Mouse (Mus musculus) c-Kit-positive CD71-positive TER-119-negative erythroid progenitor cells, embryonic 14.5 days (primary cell): ENCODE data around the gene Slc5a11.

Source experiments
- DNase-seq: peaks from one replicate; pipeline ENCODE4 v3.0.0-alpha.2; 2013; ENCODE audit warnings: low read depth

Gene Slc5a11

DNA sequence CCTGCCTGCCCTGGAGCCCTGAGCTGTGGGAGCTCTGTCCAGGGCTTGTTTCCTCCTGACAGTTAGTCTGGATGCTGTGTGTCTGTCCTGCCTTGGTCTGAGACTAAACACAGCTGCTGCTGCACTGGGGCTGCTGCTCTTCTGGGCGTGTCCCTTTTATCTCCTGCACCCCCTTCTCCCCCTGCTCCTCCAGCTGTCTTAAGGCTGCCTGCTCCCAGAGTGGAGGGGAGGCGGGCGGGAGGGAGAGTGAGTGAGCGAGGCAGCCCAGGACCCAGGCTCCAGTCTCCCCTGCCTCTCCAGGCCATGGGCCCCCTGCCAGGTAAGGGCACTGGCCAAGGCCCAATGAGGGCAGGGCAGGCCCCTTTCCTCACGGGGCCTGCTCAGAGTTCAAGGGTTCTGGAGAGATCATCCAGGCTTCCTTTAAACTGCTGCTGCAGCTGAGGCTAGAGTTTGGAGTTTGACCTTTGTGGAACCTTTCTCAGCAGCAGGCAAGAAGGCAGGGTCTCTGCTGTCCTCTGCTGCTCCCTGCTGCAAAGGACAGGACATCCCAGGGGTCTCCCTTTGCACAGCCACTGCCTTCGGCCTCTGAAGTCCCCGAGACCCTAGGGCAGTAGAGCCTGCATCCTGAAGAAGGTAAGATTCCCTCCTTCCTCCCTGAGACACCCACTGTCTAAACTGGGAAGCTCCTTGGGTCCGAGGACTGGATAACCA, at the start of gene Slc5a11:
Gene Slc5a11, plus strand, starts transcription at position 416 of the 711 bp plus-strand sequence.
- no peak for DNase-seq

- no peak for DNase-seq
Observed at GRCm38 (mm10) chr7:123167436-123167835, 47.1 kb upstream of the Slc5a11 start.

DNA sequence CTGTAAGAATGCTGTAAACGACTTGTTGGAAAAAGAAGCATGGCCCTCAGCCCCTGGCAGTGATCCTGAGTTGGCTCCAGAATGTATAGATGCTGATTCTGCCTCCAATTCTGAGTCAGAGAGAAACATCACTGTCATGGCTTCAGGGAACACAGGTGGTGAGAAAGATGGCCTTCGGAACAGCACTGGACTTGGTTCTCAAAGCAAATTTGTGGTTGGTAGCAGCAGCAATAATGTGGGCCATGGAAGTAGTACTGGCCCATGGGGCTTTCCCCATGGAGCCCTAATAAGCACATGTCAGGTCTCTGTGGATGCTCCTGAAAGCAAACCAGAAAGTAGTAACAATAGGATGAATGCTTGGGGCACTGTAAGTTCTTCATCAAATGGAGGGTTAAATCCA, 45.0 kb upstream of the Slc5a11 start:
- no peak for DNase-seq

DNA sequence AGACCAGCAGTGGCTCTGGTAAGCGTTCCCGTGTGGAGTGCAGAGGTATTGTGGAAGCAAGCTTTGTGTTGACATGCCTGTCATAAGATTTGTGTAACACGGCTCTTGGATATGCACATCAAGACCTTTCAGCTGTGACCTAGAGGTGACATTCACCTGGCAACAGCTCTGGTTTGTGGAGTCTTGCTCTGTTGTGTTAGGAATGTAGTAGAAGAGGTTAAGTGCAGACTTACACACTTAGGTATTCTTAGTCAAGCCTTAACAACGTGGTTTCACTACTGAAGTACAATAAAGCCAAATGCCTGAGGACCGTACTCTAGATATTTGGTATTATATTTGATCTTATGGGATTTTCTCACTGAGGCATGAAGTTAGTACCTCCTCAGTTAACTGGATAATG, 42.5 kb upstream of the Slc5a11 start:
- DNase-seq = no peak

DNA sequence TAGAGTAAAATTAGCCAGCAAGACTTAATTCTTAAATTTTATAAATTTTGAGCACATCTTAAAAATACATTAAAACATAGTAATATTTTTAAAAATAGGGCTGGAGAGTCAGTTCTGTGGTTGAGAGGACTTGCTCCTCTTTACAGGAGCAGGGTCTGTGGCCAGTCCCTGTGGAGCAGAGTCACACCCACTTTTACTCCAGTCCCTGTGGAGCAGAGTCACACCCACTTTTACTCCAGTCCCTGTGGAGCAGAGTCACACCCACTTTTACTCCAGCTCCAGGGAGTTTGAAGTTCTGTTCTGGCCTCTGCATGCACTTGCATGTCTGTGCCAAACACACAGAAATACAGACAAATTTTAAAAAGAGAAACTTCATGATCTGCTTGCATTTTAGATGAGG, 37.4 kb upstream of the Slc5a11 start:
- no peak for DNase-seq

DNA sequence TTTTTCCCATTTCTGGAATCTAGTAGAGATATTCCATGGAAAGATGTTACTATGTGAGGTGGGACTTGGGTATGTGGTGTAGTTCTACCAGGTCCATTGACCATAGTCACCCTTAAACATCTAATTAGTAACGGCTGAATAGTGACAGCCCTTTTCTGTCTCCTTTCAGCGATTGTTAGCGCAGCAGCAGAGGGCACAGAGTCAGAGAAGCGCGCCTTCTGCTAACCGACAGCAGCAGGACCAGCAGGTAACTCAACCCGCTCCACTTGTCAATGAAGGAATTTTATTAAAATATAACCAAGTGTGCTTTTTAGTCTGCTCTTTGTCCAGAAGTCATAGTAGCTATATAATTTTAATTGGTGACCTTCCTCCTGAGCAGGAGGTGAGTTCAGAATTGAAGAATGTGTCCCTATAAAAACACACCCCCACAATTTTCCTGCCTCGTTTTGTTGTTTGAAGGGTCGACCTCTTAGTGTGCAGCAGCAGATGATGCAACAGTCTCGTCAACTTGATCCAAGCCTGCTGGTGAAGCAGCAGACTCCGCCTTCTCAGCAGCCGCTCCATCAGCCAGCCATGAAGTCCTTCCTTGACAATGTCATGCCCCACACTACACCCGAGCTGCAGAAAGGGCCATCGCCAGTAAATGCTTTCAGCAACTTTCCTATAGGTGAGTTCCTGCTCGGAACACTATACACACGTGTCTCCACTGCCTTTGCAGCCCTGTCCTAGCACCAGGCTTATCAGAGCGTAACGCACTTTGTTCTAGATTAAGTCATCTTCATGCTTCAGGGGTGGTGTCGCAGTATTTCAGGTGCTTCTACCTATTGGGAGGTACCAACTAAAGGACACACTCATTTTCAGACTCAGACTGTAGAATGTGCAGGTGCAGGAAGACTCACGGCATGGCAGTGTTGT, 32.5 kb upstream of the Slc5a11 start:
- no peak for DNase-seq

- DNase-seq = no peak
Observed at GRCm38 (mm10) chr7:123184891-123185290, 29.7 kb upstream of the Slc5a11 start.

- no peak for DNase-seq
Observed at GRCm38 (mm10) chr7:123186463-123186862, 28.1 kb upstream of the Slc5a11 start.

GRCm38 (mm10) chr7:123187246-123187645, 27.3 kb upstream of the Slc5a11 start:
- DNase-seq = no peak

- no peak for DNase-seq
Observed at GRCm38 (mm10) chr7:123188462-123188861, 26.1 kb upstream of the Slc5a11 start.

- DNase-seq = no peak
Observed at GRCm38 (mm10) chr7:123189762-123190161, 24.8 kb upstream of the Slc5a11 start.

DNA sequence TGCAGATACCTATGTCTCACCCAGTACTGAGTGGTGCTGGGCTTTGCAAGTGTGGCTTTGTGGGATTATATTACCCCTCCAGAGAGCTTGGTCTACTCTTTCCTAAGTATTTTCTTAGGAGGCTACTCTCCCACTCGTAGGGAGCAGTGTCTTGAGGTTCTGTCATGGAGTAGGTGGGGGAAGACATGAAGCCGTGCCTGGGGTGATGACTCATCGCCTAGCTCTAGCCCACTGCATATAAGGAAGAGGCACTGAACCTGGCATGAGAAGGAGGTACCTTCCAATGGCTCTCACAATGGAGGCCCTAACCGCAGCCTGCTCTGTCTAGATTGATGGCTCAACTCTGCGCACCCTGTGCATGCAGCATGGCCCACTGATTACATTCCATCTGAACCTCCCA, 22.8 kb upstream of the Slc5a11 start:
- no peak for DNase-seq

- DNase-seq = no peak
Observed at GRCm38 (mm10) chr7:123193201-123193600, 21.4 kb upstream of the Slc5a11 start.

DNA sequence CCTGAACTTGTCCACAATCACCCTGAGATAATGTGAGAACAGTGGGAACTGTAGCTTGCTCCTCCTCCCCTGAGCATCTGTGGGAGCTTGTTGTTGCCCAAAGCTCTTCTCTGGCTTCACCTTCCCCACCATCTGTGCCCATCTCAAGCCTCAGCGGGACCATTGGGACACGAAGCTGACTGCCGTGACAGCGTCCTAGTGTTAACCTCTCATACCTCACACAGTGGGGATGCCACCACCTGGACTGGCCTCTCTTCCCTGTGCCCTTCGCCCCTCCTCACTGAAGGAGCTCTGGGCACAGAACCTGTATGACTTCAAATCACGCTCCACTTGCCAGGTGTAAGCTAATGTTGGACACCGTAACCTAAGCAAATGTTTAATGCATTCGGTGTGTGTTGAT, 19.9 kb upstream of the Slc5a11 start:
- DNase-seq = no peak

GRCm38 (mm10) chr7:123196432-123196831, 18.1 kb upstream of the Slc5a11 start:
- DNase-seq = no peak

DNA sequence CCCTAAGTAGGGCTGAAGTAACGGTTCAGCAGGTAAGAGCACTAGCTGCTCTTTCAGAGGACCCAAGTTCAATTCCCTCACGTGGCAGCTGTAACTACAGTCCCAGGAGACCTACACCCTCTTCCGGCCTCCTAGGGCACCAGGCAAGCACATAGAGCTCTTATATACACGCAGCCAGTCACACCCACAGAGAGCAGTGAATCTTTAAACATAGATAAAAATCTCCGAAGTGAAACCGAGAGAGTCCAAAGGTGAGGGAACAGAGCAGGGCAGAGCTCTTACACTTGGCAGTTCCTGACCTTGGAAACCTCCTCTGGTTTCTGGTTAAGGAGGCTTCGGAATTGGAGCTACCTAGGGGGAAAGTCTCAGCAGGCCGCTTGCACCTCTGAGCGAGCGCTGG, 15.9 kb upstream of the Slc5a11 start:
- no peak for DNase-seq

- no peak for DNase-seq
Observed at GRCm38 (mm10) chr7:123199151-123199550, 15.4 kb upstream of the Slc5a11 start.

DNA sequence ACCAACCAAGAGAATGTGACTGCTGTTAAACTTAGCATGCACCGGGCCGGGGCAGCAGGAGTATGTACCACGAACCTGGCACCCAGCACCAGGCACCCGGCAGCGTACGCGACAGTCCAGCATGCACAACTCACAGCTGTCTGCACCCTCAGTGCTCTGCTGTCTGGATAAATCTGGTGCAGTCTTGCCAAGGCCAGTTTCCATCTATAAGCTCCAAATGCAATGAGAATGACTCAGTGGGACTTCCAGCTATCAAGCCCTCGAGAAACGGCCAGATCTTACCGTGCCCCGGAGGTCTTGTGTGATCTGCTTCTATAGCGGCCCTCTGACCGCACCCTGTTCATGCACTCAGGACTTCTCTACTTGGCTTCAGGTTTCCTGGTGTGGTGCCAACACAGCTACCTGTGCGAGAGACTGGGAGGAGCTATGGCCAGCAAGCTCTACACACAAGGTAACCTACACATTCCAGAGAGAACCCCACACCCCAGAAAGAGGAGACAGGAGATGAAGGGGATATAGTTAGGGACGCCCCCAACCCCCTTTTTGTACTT, 14.8 kb upstream of the Slc5a11 start:
- no peak for DNase-seq

DNA sequence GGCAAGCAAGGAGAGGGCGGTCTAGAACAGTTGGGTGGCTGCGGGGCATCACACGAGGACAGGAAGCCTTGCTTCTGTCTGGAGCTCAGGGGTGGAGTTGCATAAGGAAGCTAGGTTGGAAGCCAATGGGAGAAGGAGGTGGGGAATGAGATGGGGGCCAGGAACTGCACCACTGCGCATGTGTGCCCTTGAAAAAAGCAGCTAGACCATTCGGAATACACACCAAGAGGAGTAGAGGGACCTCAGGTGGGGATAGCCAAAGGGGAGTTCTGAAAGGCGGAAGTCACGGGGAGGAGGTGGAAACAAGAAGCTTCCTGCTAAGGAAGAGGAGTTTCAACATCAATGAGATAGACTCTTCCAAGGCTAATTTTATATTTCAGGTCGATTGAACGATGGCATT, 13.9 kb upstream of the Slc5a11 start:
- DNase-seq = no peak

DNA sequence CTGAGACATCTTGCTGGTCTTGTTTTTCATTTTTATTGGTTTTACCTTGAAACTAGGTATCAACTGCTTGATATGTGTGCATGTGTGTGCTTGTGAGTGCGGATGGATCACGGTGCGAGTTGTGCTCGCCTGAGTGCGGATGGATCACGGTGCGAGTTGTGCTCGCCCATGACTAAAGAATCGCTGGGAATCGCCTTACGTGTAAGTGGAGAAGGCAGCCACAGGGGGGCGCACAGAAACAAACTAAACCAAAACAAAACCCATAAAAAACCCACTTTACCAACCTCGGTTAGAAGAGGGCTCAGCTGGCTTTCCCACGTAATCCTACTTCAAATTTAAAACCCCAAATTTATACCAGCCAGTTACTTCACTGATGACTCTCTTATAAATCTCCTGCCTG, 9.3 kb upstream of the Slc5a11 start:
- peak; percentile 34 for DNase-seq

GRCm38 (mm10) chr7:123207561-123207960, 7.0 kb upstream of the Slc5a11 start:
- no peak for DNase-seq

- DNase-seq = no peak
Observed at GRCm38 (mm10) chr7:123209864-123210263, 4.7 kb upstream of the Slc5a11 start.

DNA sequence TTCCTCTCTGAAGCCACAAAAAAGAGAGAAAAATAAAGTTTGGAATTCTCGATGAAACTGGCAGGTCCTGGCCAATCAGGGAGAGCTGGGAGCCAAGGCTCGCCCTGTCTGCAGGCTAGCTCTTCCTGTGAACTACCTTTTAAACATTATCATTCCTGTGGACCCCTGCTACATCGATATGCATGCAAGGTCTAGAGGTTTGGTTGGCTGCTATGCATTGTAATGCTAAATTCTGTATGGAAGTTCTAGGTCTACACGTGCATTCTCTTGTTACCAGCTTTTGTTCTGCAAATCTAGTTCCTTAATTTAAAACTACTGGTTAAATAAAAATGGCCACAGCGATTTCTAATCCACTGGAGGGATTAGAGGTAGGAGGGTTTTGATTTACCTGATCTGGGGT, 3.1 kb upstream of the Slc5a11 start:
- DNase-seq = no peak
